Mouse (Mus musculus): Measurements from ENCODE around the gene Espn.
A peak's percentile ranks its signal among the peaks of the same experiment; 100 is the strongest.

Gene Espn

DNA sequence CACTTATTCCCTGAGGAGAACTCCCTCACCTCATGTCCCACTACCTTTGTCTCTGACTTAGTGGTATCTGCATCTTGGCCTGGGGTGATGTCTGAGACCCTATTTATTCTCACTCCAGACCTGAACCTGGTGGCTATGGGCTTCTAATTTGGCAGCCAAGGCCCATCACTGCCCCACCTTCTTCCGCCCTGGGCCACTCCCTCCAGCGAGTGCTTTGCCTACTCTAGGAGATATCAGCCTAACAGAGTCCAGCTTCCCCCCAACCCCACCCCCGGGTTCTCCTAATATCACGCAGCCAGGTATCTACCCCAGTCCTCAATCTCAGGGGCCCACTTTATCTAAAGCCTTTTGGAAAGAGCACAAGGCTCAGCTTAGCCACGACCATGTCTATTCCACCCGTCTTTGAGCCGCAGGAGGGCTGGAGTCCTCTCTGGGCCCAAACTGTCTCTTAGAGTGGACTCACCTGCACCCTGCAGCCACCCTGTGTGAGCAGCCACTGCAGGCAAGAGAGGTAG is 663 bp downstream of the Espn start:
- DNase-seq (ENCODE audit: extremely low read depth, low read depth) = peak; percentile 39

- no peak for DNase-seq (ENCODE audit: extremely low read depth, low read depth)
These were observed 1.6 kb downstream of the Espn start for GRCm38 (mm10) chr4:152150546-152150945.

- no peak for DNase-seq (ENCODE audit: extremely low read depth, low read depth)
These were observed 5.9 kb downstream of the Espn start for GRCm38 (mm10) chr4:152146033-152146827.

GRCm38 (mm10) chr4:152145473-152145872 is 6.7 kb downstream of the Espn start:
- DNase-seq (ENCODE audit: extremely low read depth, low read depth) = no peak

DNA sequence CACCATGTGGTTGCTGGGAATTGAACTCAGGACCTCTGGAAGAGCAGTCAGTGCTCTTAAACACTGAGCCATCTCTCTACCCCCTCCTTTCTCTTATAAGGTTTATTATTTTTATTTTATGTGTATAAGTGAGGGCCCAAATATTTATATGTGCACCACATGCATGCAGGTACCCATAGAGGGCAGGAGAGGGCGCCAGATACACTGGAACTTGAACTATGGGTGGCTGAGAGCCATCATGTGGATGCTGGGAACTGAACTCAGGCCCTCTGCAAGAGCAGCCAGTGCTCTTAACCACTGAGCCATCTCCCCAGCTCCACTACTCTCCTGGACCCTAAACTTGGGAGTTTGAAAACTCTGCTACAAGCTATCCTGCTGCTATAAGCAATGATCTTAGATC is 8.5 kb downstream of the Espn start:
- DNase-seq (ENCODE audit: extremely low read depth, low read depth) = no peak

GRCm38 (mm10) chr4:152141521-152142135 is 10.5 kb downstream of the Espn start:
- no peak for DNase-seq (ENCODE audit: extremely low read depth, low read depth)

DNA sequence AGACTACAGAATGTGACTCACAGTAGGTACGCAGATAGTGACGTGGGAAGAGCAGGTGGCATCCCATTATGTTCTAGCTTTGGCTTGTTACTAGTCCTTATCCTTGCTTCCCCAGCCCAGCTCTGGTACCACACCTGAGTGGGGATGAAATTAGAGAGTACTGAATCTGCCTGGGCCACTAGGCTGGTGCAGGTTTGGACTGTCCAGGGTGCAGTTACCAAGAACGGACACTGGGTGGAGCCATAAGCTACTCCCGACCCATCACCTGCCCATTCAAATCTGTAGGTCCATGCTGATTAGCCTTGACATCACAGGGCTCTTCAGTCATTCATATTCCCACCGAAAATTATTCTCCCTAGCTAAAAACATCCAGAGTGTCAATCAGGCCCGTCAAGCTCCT is 11.7 kb downstream of the Espn start:
- peak; percentile 34 for DNase-seq (ENCODE audit: extremely low read depth, low read depth)

- peak; percentile 44 for DNase-seq (ENCODE audit: extremely low read depth, low read depth)
These were observed 13.5 kb downstream of the Espn start for GRCm38 (mm10) chr4:152138497-152139260.

- no peak for DNase-seq (ENCODE audit: extremely low read depth, low read depth)
These were observed 15.3 kb downstream of the Espn start for GRCm38 (mm10) chr4:152136876-152137250.

DNA sequence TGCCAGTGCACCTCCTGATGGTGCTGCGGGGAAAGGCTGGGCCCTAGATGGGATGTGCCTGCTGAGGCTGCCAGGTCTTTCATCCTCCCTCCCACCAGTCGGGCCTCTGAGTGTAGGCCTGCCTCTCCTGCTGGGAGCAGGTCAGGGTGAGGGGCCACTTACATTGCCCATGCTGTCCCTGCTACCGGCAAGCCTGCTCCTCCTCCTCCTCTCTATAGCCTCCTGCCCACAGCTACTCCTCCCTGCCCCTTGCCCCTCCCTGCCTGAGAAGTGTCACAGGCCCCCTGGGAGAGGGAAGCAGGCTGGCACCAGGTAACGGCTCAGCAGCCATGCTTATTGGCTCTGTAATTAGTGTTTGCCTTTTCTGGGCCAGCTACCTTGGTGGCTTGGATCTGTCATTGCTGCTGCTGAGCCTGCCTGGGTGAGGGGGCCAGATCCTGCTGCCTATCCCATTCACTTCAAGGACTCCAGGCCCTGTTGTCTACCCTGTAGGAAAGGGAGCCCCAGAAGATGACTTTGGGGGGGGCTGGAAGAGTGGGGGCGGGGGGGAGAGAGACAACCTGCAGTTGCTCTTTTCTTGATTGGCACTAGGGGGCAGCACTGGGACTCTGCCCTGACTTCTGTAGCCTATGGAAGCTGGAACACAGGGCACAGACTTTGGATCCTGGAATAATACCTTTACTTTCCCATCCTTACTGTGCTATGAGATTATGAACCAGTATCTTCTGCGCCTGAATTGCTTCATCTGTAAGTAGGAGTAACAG is 15.9 kb downstream of the Espn start:
- no peak for DNase-seq (ENCODE audit: extremely low read depth, low read depth)

DNA sequence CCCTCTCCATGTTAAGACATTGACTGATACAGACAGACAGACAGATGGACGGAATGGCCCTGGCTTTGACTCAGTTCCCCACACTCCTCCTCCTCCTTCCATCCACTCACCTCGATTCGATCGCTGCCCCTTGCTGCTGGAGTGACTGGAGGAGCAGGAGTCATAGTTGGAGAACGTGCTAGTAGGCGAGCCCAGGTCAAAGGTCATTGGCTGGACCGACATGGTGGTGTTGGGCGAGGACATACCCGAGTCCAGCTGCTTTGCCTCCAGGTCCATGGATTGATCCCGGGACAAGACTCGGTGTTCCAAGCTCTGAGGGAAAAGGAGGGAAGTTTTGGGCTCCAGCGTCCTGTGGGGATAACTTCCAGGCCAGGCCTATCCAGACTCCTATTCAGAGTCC is 16.8 kb downstream of the Espn start:
- DNase-seq (ENCODE audit: extremely low read depth, low read depth) = no peak

- no peak for DNase-seq (ENCODE audit: extremely low read depth, low read depth)
These were observed 17.7 kb downstream of the Espn start for GRCm38 (mm10) chr4:152134507-152134906.

DNA sequence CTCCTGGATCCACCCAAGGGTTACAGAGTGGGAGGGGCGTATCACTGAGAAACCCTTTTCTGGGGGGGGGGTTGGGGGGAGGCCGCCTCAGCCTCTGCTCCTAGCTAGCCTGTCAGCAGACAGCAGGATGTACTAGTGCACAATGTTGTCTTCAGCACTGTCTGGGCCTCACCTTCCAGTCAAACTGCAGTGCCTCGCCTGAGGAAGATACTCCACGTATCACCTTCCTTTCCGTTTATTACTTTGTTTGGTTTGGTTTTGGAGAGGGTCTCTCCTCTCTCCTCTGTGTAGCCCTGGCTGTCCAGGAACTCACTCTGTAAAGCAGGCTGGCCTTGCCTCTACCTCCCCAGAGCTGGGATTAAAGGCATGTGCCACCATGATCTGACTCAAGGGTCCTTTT is 19.0 kb downstream of the Espn start:
- DNase-seq (ENCODE audit: extremely low read depth, low read depth) = no peak

DNA sequence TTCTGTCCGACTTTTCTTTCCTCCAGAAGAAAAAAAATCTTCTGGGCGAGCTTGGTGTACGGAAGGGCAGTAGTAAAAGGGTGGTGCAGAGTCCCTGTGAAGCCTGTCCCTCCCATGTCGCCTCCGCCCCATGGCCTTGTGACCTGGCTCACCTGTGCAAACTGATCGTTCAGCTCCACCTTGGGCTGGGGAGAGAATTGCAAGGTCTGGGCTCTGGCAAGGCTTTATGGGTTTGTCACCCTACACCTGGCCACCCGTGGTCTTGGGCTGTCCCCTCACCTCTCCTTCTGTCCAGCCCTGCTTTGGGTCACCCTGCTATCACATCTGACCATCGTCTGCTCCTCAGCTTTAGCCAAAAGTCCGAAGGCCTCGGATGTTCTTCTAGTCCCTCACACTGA is 19.4 kb downstream of the Espn start:
- no peak for DNase-seq (ENCODE audit: extremely low read depth, low read depth)

DNA sequence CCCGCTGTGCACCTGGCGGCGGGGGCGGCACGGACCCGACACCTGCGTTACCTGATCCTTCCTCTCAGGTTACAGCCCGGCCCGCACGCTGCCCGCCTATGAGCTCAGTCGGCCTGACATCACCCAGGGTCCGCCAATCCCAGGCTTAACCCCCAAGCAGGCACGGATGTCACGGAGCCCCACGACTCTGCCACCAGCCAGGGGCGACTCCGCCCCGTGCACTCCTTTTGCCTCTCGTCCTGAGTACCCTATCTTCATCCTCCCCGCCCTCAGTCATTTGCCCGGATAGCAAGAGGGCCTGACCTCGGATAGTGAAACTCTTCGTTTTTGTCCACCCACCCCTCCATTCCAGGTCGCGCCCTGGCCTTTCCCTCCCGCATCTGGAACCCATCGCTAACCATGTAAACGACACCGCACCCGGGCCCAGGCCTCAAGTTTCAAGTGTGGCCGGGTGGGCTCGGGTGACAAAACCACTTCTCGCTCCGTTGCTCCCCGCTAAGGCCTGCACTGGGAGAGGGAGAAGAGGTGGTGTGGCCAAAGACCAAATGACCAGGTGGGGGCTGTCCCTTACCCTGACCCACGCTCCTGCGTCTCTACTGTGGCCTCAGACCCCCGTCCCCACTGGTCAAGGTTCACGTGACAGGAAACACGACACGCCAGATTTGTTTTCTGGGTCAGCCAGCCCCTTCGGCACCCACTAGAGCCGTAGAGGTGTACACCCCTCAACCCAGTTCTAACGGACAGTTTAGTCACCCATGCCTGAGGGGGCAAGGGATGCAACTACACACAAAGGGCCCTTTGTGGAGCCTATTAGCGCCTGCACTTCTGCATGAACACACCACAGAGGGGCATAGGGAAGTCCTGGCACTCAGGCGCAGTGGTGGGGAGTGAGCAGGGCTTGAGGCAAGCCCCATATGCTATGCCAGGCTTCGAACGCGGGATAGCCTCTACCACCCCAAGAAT is 20.1 kb downstream of the Espn start:
- DNase-seq (ENCODE audit: extremely low read depth, low read depth) = no peak

DNA sequence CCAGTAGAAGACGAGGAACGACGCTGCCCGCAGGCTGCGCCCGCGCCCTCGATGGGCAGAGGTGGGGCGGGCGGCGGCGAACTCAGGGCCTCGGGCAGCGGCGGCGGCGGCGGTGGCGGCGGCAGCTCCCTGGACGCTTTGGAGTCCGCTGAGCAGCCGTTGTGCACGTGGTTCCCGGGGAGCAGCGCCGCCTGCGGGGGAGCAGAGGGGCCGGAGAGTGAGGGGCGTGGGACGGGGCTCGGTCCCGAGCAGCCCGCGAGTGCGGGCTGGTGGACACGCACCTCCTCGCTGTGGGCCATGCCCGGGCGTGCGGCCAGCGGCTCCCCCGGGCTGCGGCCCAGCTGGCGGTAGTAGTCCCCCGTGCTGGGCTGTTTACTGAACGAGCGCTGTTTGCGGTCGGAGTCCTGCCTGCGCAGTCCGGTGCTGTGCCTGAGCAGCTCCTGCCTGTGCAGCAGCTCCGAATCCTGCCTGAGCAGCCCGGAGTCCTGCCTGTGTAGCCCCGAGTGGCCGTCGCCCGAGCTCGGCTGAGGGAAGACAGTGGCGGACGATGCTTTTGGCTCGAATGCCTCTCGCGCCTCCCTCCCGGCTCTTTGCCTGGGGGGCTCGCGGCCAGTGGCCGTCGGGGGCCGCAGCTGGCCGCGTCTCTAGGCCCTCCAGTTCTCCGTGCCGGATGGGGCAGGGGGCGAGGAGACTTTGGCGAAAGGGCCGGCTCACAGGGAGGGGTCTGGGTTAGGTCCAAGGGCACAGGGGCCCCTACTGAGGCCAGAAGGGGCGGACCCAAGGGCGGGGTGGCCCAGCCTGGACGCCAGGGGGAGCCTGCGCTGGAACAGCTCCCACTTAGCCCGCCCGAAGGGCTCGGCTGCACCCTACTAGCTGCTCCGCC is 21.2 kb downstream of the Espn start:
- DNase-seq (ENCODE audit: extremely low read depth, low read depth) = no peak

GRCm38 (mm10) chr4:152129395-152129930 is 22.7 kb downstream of the Espn start:
- DNase-seq (ENCODE audit: extremely low read depth, low read depth) = no peak

GRCm38 (mm10) chr4:152128784-152129183 is 23.4 kb downstream of the Espn start:
- no peak for DNase-seq (ENCODE audit: extremely low read depth, low read depth)

DNA sequence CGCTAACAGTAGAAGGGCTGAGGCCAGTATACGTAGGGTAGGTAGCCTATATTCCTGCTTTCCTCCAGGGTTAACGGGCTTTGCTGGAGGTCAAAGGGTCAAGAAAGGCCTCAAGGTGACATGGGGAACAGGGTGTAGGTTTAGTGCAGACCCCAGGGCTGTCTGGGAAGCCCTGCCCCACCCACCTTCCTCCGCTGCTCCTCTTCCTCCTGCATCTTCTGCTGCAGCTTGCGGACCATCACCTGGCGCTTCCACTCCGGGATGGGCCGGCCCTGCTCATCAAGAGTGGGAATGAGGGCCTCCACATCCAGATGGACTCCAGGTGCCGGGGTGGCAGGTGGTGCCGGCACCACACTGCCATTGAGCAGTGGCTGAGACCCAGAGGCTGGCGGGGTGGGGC is 24.3 kb downstream of the Espn start:
- no peak for DNase-seq (ENCODE audit: extremely low read depth, low read depth)
